Mouse (Mus musculus) olfactory bulb, adult 2 months (tissue): ENCODE results near the gene Ano1.

Source experiments
- CTCF ChIP-seq: fragments of 200-500 bp; IDR thresholded peaks from 2 replicates; pipeline ENCODE4 v1.5.1; 2012; ENCODE audit warnings: low read depth, mild to moderate bottlenecking, low read length, moderate library complexity; ENCODE audit not compliant: insufficient read depth
- POLR2A ChIP-seq: fragments of 200-500 bp; IDR thresholded peaks from 2 replicates; pipeline ENCODE4 v1.6.1; 2012; ENCODE audit warnings: mild to moderate bottlenecking, low read depth, low read length, moderate library complexity; ENCODE audit not compliant: insufficient read depth

GRCm38 (mm10) chr7:144719956-144720355 is 31.8 kb downstream of the Ano1 start:
- no peak for TF ChIP-seq CTCF
- TF ChIP-seq POLR2A: no peak
